Mouse (Mus musculus) testis, adult 2 months (tissue): ENCODE measurements around the gene Ano8. TPM values are rescaled to one million over a fixed set of nuclear protein-coding genes. Genes with fewer than 3 reads are reported as not detected.

Experiments used
- H3K27ac ChIP-seq: fragments of 200-500 bp; 2 replicates; pipeline ENCODE4 v1.5.1; 2012; ENCODE audit warnings: low read depth, low read length; ENCODE audit not compliant: control insufficient read depth, insufficient read depth
- H3K27me3 ChIP-seq: fragments of 200-500 bp; 2 replicates; pipeline ENCODE4 v1.6.1; 2012; ENCODE audit warnings: mild to moderate bottlenecking, low read length, moderate library complexity; ENCODE audit not compliant: control insufficient read depth, insufficient read depth
- H3K36me3 ChIP-seq: fragments of 200-500 bp; 2 replicates; pipeline ENCODE4 v1.6.1; 2012; ENCODE audit warnings: mild to moderate bottlenecking, low read length; ENCODE audit not compliant: control insufficient read depth, insufficient read depth
- H3K4me1 ChIP-seq: fragments of 200-500 bp; 2 replicates; pipeline ENCODE4 v1.6.1; 2012; ENCODE audit warnings: low read length; ENCODE audit not compliant: control insufficient read depth, insufficient read depth
- H3K4me3 ChIP-seq: fragments of 200-500 bp; 2 replicates; pipeline ENCODE4 v1.5.1; 2012; ENCODE audit warnings: low read depth, mild to moderate bottlenecking, low read length, moderate library complexity, mixed read lengths; ENCODE audit not compliant: control insufficient read depth
- CTCF ChIP-seq: fragments of 200-500 bp; IDR thresholded peaks from 2 replicates; pipeline ENCODE4 v1.5.1; 2012; ENCODE audit warnings: low read depth, mild to moderate bottlenecking, inconsistent platforms, low read length, moderate library complexity; ENCODE audit not compliant: control insufficient read depth, insufficient read depth, insufficient replicate concordance
- POLR2A ChIP-seq: fragments of 200-500 bp; IDR thresholded peaks from 2 replicates; pipeline ENCODE4 v1.6.1; 2012; ENCODE audit warnings: low read depth, mild to moderate bottlenecking, inconsistent platforms, low read length, moderate library complexity; ENCODE audit not compliant: control insufficient read depth
- polyA plus RNA-seq: library from polyadenylated mRNA; depleted of rRNA; stranded (reverse); fragments of >200 nt; gene quantifications from 2 replicates; pipeline ENCODE4 v1.2.3, GENCODE M21; 2012

Gene Ano8
- polyA plus RNA-seq, 1 experiment: 0.99 TPM

DNA sequence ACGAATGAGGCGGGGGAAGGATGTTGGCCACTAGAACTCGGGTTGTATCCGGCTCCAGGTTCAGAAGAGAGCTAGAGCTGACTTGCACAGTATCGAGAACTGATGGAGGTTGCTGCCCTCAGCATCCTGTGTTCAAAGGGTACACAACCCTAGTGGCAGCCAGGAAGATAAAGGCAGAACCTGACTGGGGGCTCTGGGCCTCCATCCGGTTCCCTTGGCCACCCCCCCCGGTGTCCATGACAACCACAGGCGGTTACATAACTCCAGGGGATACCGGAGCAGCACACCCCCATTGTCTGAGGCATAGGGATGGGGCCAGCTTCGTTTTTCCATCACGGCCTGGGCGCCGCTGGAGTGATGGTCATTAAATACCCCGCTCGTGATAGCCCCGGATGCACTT lies 23.0 kb downstream of the Ano8 start:
- Histone ChIP-seq H3K36me3 (no peaks in the 10 kb centered on the region), H3K4me1 (peaks cover 34% of the 10 kb centered on the region)

GRCm38 (mm10) chr8:71462191-71462590 lies 23.6 kb downstream of the Ano8 start:
- Histone ChIP-seq H3K4me3 (peak overlapping the region; percentile 97), H3K27ac (no peak overlapping the region; the same call in 1 of the 2 replicates), H3K36me3 (no peaks in the 10 kb centered on the region), H3K4me1 (peaks cover 37% of the 10 kb centered on the region), H3K27me3 (no peaks in the 10 kb centered on the region)
- TF ChIP-seq POLR2A: no peak
- TF ChIP-seq CTCF: no peak

More for the DNA sequence above, 23.0 kb downstream of the Ano8 start:
- Histone ChIP-seq H3K4me3 (peak overlapping the region; percentile 97), H3K27ac (peak overlapping the region; percentile 94), H3K27me3 (no peaks in the 10 kb centered on the region)
- TF ChIP-seq CTCF (no peak), POLR2A (peak; percentile 37; the same call in 1 of the 2 replicates)

DNA sequence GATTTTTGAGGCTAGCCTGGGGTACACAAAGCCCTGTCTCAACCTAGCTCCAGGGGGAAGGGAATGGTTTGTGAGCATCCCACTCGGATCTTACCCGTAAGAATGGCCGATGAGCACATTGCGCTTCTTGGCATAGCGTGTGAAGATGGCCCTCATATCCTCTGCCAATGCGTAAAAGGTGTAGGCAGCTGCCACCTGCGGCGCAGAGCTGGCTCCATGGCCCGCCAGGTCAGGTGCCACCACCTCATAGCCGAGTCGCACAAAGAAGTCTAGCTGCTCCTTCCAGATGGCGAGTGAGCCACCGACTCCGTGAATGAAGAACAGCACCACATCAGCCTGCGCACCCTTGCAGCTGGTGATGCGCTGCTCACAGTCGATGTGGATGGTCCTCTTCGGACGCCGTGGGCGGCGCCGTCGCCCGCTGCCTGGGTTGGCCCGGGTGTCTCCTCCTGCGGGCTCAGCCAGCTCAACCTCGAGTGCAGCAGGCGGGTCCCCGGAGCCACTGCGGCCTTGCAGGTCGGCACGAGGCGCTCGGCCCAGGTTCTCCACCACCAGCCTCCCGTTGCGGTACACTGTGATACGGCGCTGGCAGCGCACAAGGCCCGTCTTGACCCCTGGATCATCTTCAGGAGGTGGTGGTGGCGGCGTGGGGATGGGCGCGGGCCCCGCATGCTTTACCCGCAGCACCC lies 24.5 kb downstream of the Ano8 start:
- no peak for TF ChIP-seq POLR2A
- TF ChIP-seq CTCF: no peak
- H3K27ac ChIP-seq: no peak overlapping the region
- H3K36me3 ChIP-seq: no peaks in the 10 kb centered on the region
- no peaks in the 10 kb centered on the region for H3K27me3 ChIP-seq
- H3K4me1 ChIP-seq: peaks cover 37% of the 10 kb centered on the region
- H3K4me3 ChIP-seq: peak overlapping the region; percentile 13

- no peaks in the 10 kb centered on the region for H3K36me3 ChIP-seq
- no peak for TF ChIP-seq POLR2A
- no peaks in the 10 kb centered on the region for H3K27me3 ChIP-seq
- no peak overlapping the region for H3K4me3 ChIP-seq
- H3K27ac ChIP-seq: no peak overlapping the region
- peaks cover 37% of the 10 kb centered on the region for H3K4me1 ChIP-seq
Observed at GRCm38 (mm10) chr8:71460716-71461115, 25.0 kb downstream of the Ano8 start.

- no peaks in the 10 kb centered on the region for H3K27me3 ChIP-seq
- TF ChIP-seq CTCF (no peak), POLR2A (no peak)
- no peak overlapping the region for H3K27ac ChIP-seq
- no peaks in the 10 kb centered on the region for H3K36me3 ChIP-seq
- no peak overlapping the region for H3K4me3 ChIP-seq
- peaks cover 21% of the 10 kb centered on the region for H3K4me1 ChIP-seq
Observed at GRCm38 (mm10) chr8:71457659-71458270, 28.0 kb downstream of the Ano8 start.

GRCm38 (mm10) chr8:71456906-71457305 lies 28.9 kb downstream of the Ano8 start:
- TF ChIP-seq POLR2A (no peak), CTCF (no peak)
- Histone ChIP-seq H3K27me3 (no peaks in the 10 kb centered on the region), H3K27ac (no peak overlapping the region), H3K4me3 (no peak overlapping the region), H3K36me3 (no peaks in the 10 kb centered on the region), H3K4me1 (peaks cover 15% of the 10 kb centered on the region)

GRCm38 (mm10) chr8:71454668-71455067 lies 31.1 kb downstream of the Ano8 start:
- no peak overlapping the region for H3K4me3 ChIP-seq
- no peak overlapping the region for H3K27ac ChIP-seq
- H3K36me3 ChIP-seq: no peaks in the 10 kb centered on the region
- H3K4me1 ChIP-seq: peaks cover 6% of the 10 kb centered on the region
- no peaks in the 10 kb centered on the region for H3K27me3 ChIP-seq
- TF ChIP-seq POLR2A (no peak), CTCF (no peak)
